Mouse (Mus musculus) midbrain, embryonic 12.5 days (tissue): ENCODE measurements around the gene Rnf216. TPM values are rescaled to one million over a fixed set of nuclear protein-coding genes. Genes with fewer than 3 reads are reported as not detected.

Experiments
- ATAC-seq: fragments of 200-750 bp; cut with Nextera tagmentation; 2 replicates; pipeline ENCODE4 v1.8.0; 2017; ENCODE audit warnings: low read depth, moderate TSS enrichment, moderate library complexity; ENCODE audit not compliant: low FRiP score
- H3K27ac ChIP-seq: fragments of 300-500 bp; sonication (generic); replicated peaks from 2 replicates; pipeline ENCODE4 v1.5.1; 2016; ENCODE audit warnings: mild to moderate bottlenecking
- H3K27me3 ChIP-seq: fragments of 300-500 bp; sonication (generic); 2 replicates; pipeline ENCODE4 v1.6.1; 2016; ENCODE audit warnings: mild to moderate bottlenecking
- H3K36me3 ChIP-seq: fragments of 300-500 bp; sonication (generic); 2 replicates; pipeline ENCODE4 v1.6.1; 2016
- H3K4me1 ChIP-seq: fragments of 300-500 bp; sonication (generic); 2 replicates; pipeline ENCODE4 v1.6.1; 2016
- H3K4me2 ChIP-seq: fragments of 300-500 bp; sonication (generic); replicated peaks from 2 replicates; pipeline ENCODE4 v1.6.1; 2016; ENCODE audit warnings: mild to moderate bottlenecking, moderate library complexity
- H3K4me3 ChIP-seq: fragments of 300-500 bp; sonication (generic); 2 replicates; pipeline ENCODE4 v1.5.1; 2016; ENCODE audit warnings: mild to moderate bottlenecking
- H3K9ac ChIP-seq: fragments of 300-500 bp; sonication (generic); replicated peaks from 2 replicates; pipeline ENCODE4 v1.6.1; 2016; ENCODE audit warnings: mild to moderate bottlenecking, moderate library complexity
- H3K9me3 ChIP-seq: fragments of 300-500 bp; sonication (generic); 2 replicates; pipeline ENCODE4 v1.6.1; 2016; ENCODE audit warnings: mild to moderate bottlenecking
- WGBS: fragments of 180-500 bp; shearing (Covaris S2); methylation state at CpG from one replicate; pipeline ENCODE4 v1.1.7; 2016; 5-methylcytosine and 5-hydroxymethylcytosine counted together
- polyA plus RNA-seq: library from polyadenylated mRNA; unstranded; fragments of >200 nt; fragmentation: Nextera tagmentation; extraction: Ambion mirVana; gene quantifications from 2 replicates; pipeline ENCODE4 v1.2.1, GENCODE M21; 2016

The Rnf216 gene
- polyA plus RNA-seq, 1 experiment from 2014 or later = 51.1 TPM

- ATAC-seq = no peak
- Histone ChIP-seq H3K27ac (no peak overlapping the region), H3K4me3 (no peak overlapping the region), H3K27me3 (no peaks in the 10 kb centered on the region), H3K9ac (no peak overlapping the region; the same call in 1 of the 2 replicates), H3K4me1 (0 out of 2 replicates have a peak, but pooled peaks cover 8% of the 10 kb centered on the region), H3K9me3 (no peaks in the 10 kb centered on the region), H3K36me3 (peaks cover 29% of the 10 kb centered on the region), H3K4me2 (no peak overlapping the region)
- WGBS = 74% methylated on average over 9 of the region's 9 CpGs
Measured at GRCm38 (mm10) chr5:142997526-142997925, 115.3 kb downstream of the Rnf216 start.

- ATAC-seq = no peak
- Histone ChIP-seq H3K27ac (no peak overlapping the region), H3K4me1 (no peaks in the 10 kb centered on the region), H3K4me3 (no peak overlapping the region), H3K36me3 (peaks cover 47% of the 10 kb centered on the region), H3K4me2 (no peak overlapping the region), H3K9ac (no peak overlapping the region), H3K9me3 (no peaks in the 10 kb centered on the region), H3K27me3 (no peaks in the 10 kb centered on the region)
- WGBS = 98% methylated on average over 2 of the region's 2 CpGs
Measured at GRCm38 (mm10) chr5:142994746-142995145, 118.0 kb downstream of the Rnf216 start.

GRCm38 (mm10) chr5:142989167-142989566 is 123.6 kb downstream of the Rnf216 start:
- 0 out of 2 replicates have a peak, but pooled peaks cover 3% of the 10 kb centered on the region for H3K9me3 ChIP-seq
- 90% methylated on average over 3 of the region's 3 CpGs for WGBS
- no peak overlapping the region for H3K4me3 ChIP-seq
- H3K9ac ChIP-seq = no peak overlapping the region
- H3K36me3 ChIP-seq = peaks cover 41% of the 10 kb centered on the region
- H3K27ac ChIP-seq = no peak overlapping the region
- H3K4me1 ChIP-seq = no peaks in the 10 kb centered on the region
- no peak for ATAC-seq
- H3K27me3 ChIP-seq = no peaks in the 10 kb centered on the region
- no peak overlapping the region for H3K4me2 ChIP-seq

- no peak overlapping the region for H3K4me2 ChIP-seq
- 0 out of 2 replicates have a peak, but pooled peaks cover 3% of the 10 kb centered on the region for H3K9me3 ChIP-seq
- ATAC-seq = no peak
- H3K4me1 ChIP-seq = no peaks in the 10 kb centered on the region
- H3K36me3 ChIP-seq = peaks cover 35% of the 10 kb centered on the region
- no peak overlapping the region for H3K9ac ChIP-seq
- H3K4me3 ChIP-seq = no peak overlapping the region
- no peak overlapping the region for H3K27ac ChIP-seq
- WGBS = 94% methylated on average over 5 of the region's 5 CpGs
- H3K27me3 ChIP-seq = no peaks in the 10 kb centered on the region
Measured at GRCm38 (mm10) chr5:142988520-142988919, 124.3 kb downstream of the Rnf216 start.

- Histone ChIP-seq H3K4me1 (no peaks in the 10 kb centered on the region), H3K27me3 (no peaks in the 10 kb centered on the region), H3K4me2 (no peak overlapping the region), H3K36me3 (no peaks in the 10 kb centered on the region), H3K4me3 (no peak overlapping the region), H3K27ac (no peak overlapping the region), H3K9me3 (0 out of 2 replicates have a peak, but pooled peaks cover 3% of the 10 kb centered on the region), H3K9ac (no peak overlapping the region)
- no peak for ATAC-seq
- 87% methylated on average over 10 of the region's 10 CpGs for WGBS
Measured at GRCm38 (mm10) chr5:142984271-142984670, 128.5 kb downstream of the Rnf216 start.

- H3K27ac ChIP-seq = no peak overlapping the region
- WGBS = 74% methylated on average over 8 of the region's 8 CpGs
- no peak overlapping the region for H3K9ac ChIP-seq
- no peak for ATAC-seq
- no peak overlapping the region for H3K4me3 ChIP-seq
- H3K36me3 ChIP-seq = no peaks in the 10 kb centered on the region
- no peaks in the 10 kb centered on the region for H3K4me1 ChIP-seq
- H3K9me3 ChIP-seq = 0 out of 2 replicates have a peak, but pooled peaks cover 3% of the 10 kb centered on the region
- H3K27me3 ChIP-seq = no peaks in the 10 kb centered on the region
- no peak overlapping the region for H3K4me2 ChIP-seq
Measured at GRCm38 (mm10) chr5:142983174-142983573, 129.6 kb downstream of the Rnf216 start.

- Histone ChIP-seq H3K4me1 (peaks cover 4% of the 10 kb centered on the region; the same call in 1 of the 2 replicates), H3K27me3 (no peaks in the 10 kb centered on the region), H3K27ac (no peak overlapping the region), H3K4me2 (no peak overlapping the region), H3K4me3 (no peak overlapping the region), H3K9ac (no peak overlapping the region), H3K36me3 (no peaks in the 10 kb centered on the region), H3K9me3 (0 out of 2 replicates have a peak, but pooled peaks cover under 1% of the 10 kb centered on the region)
- WGBS = 82% methylated on average over 16 of the region's 16 CpGs
- no peak for ATAC-seq
Measured at GRCm38 (mm10) chr5:142982046-142982801, 130.6 kb downstream of the Rnf216 start.

- no peak for ATAC-seq
- WGBS = 74% methylated on average over 5 of the region's 5 CpGs
Measured at GRCm38 (mm10) chr5:142976516-142976915, 136.3 kb downstream of the Rnf216 start.

GRCm38 (mm10) chr5:142974598-142975121 is 138.1 kb downstream of the Rnf216 start:
- Histone ChIP-seq H3K27me3 (no peaks in the 10 kb centered on the region), H3K4me1 (peaks cover 17% of the 10 kb centered on the region), H3K9ac (0 out of 2 replicates have a peak overlapping the region, but pooled peaks have one; percentile 25), H3K4me2 (peak overlapping the region; percentile 13; the same call in 1 of the 2 replicates), H3K9me3 (no peaks in the 10 kb centered on the region), H3K27ac (peak overlapping the region; percentile 84), H3K36me3 (peaks cover 39% of the 10 kb centered on the region), H3K4me3 (no peak overlapping the region)
- WGBS = 15% methylated on average over 18 of the region's 18 CpGs
- ATAC-seq = peak; percentile 81

More at GRCm38 (mm10) chr5:142976516-142976915, 136.3 kb downstream of the Rnf216 start:
- Histone ChIP-seq H3K27ac (0 out of 2 replicates have a peak overlapping the region, but pooled peaks have one; percentile 1), H3K27me3 (no peaks in the 10 kb centered on the region), H3K9me3 (no peaks in the 10 kb centered on the region), H3K4me3 (no peak overlapping the region), H3K4me1 (peaks cover 17% of the 10 kb centered on the region), H3K9ac (no peak overlapping the region), H3K4me2 (no peak overlapping the region), H3K36me3 (peaks cover 20% of the 10 kb centered on the region)

GRCm38 (mm10) chr5:142973971-142974370 is 138.8 kb downstream of the Rnf216 start:
- Histone ChIP-seq H3K27ac (peak overlapping the region; percentile 84), H3K36me3 (peaks cover 46% of the 10 kb centered on the region), H3K4me1 (peaks cover 17% of the 10 kb centered on the region), H3K9me3 (no peaks in the 10 kb centered on the region), H3K9ac (no peak overlapping the region), H3K4me2 (no peak overlapping the region), H3K27me3 (no peaks in the 10 kb centered on the region), H3K4me3 (no peak overlapping the region)
- 66% methylated on average over 3 of the region's 3 CpGs for WGBS
- peak; percentile 32 for ATAC-seq

GRCm38 (mm10) chr5:142968411-142968810 is 144.4 kb downstream of the Rnf216 start:
- ATAC-seq = no peak
- no peaks in the 10 kb centered on the region for H3K9me3 ChIP-seq
- H3K27me3 ChIP-seq = no peaks in the 10 kb centered on the region
- H3K9ac ChIP-seq = no peak overlapping the region
- no peak overlapping the region for H3K27ac ChIP-seq
- no peak overlapping the region for H3K4me3 ChIP-seq
- no peak overlapping the region for H3K4me2 ChIP-seq
- H3K4me1 ChIP-seq = peaks cover 27% of the 10 kb centered on the region
- peaks cover 77% of the 10 kb centered on the region for H3K36me3 ChIP-seq
- WGBS = 96% methylated on average over 14 of the region's 14 CpGs

- ATAC-seq = no peak
- Histone ChIP-seq H3K9ac (peak overlapping the region; percentile 100; the same call in 1 of the 2 replicates), H3K27me3 (peaks cover 1% of the 10 kb centered on the region; the same call in 1 of the 2 replicates), H3K4me3 (peak overlapping the region; percentile 100), H3K27ac (peak overlapping the region; percentile 98), H3K4me2 (peak overlapping the region; percentile 96), H3K36me3 (peaks cover 40% of the 10 kb centered on the region), H3K4me1 (peaks cover 40% of the 10 kb centered on the region), H3K9me3 (no peaks in the 10 kb centered on the region)
- WGBS = 61% methylated on average over 6 of the region's 6 CpGs
Measured at GRCm38 (mm10) chr5:142964650-142965049, 148.1 kb downstream of the Rnf216 start.
